Mouse (Mus musculus) heart, adult 2 months (tissue): ENCODE measurements around the gene Rad9b. TPM values are rescaled to one million over a fixed set of nuclear protein-coding genes. Genes with fewer than 3 reads are reported as not detected.

Experiments used
- DNase-seq, 2 experiments: peaks; one replicate each; pipeline ENCODE4 v3.0.0; 2021
- H3K27ac ChIP-seq: fragments of 200-600 bp; 2 replicates; pipeline ENCODE4 v1.8.1; 2022
- H3K27me3 ChIP-seq: fragments of 200-500 bp; 2 replicates; pipeline ENCODE4 v1.6.1; 2012; ENCODE audit warnings: mild to moderate bottlenecking, low read length, inconsistent platforms, mixed read lengths; ENCODE audit not compliant: control insufficient read depth, insufficient read depth
- H3K36me3 ChIP-seq: fragments of 200-500 bp; 2 replicates; pipeline ENCODE4 v1.6.1; 2012; ENCODE audit warnings: low read length, inconsistent platforms; ENCODE audit not compliant: control insufficient read depth, insufficient read depth
- H3K4me1 ChIP-seq: fragments of 200-500 bp; 2 replicates; pipeline ENCODE4 v1.6.1; 2011; ENCODE audit warnings: low read length; ENCODE audit not compliant: control insufficient read depth, insufficient read depth
- H3K4me3 ChIP-seq: fragments of 200-600 bp; 2 replicates; pipeline ENCODE4 v1.8.1; 2022
- H3K79me2 ChIP-seq: fragments of 200-500 bp; replicated peaks from 2 replicates; pipeline ENCODE4 v1.6.1; 2012; ENCODE audit warnings: mild to moderate bottlenecking, inconsistent platforms, low read length, moderate library complexity, mixed read lengths; ENCODE audit not compliant: control insufficient read depth, insufficient read depth
- H3K9ac ChIP-seq: fragments of 200-500 bp; 2 replicates; pipeline ENCODE4 v1.6.1; 2012; ENCODE audit warnings: low read depth, mild to moderate bottlenecking, control low read depth, inconsistent platforms, low read length, mixed read lengths
- CTCF ChIP-seq: fragments of 200-600 bp; IDR thresholded peaks from 2 replicates; pipeline ENCODE4 v1.8.1; 2022; ENCODE audit warnings: antibody characterized with exemption, mild to moderate bottlenecking, moderate library complexity
- EP300 ChIP-seq: fragments of 200-500 bp; IDR thresholded peaks from 2 replicates; pipeline ENCODE4 v1.6.1; 2011; ENCODE audit warnings: low read depth, low read length, control low read depth; ENCODE audit not compliant: insufficient read depth
- POLR2A ChIP-seq: fragments of 200-500 bp; IDR thresholded peaks from 2 replicates; pipeline ENCODE4 v1.6.1; 2011; ENCODE audit warnings: mild to moderate bottlenecking, low read depth, low read length, control low read depth; ENCODE audit not compliant: insufficient read depth
- WGBS: fragments of 180-500 bp; shearing (Covaris S2); methylation state at CpG from one replicate; pipeline ENCODE4 v1.1.7; 2018; 5-methylcytosine and 5-hydroxymethylcytosine counted together
- intact Hi-C: fragments of 180-260 bp; cut with DNase I; formaldehyde crosslinking; loops from one replicate; pipeline ENCODE4 v1.15.1; 2025
- polyA plus RNA-seq: library from polyadenylated mRNA; depleted of rRNA; stranded (reverse); fragments of >200 nt; gene quantifications from 2 replicates; pipeline ENCODE4 v1.2.3, GENCODE M21; 2012
- total RNA-seq, 2 experiments: library from RNA; stranded (reverse); gene quantifications; 2 replicates each; pipeline ENCODE4 v1.2.3; 2021

Rad9b gene
- total and polyA plus RNA-seq, 3 experiments: 0.50 to 2.5 (median 0.97) TPM

GRCm38 (mm10) chr5:122399871-122400270, 45.8 kb upstream of the Rad9b start:
- H3K79me2 ChIP-seq: peaks cover 3% of the 10 kb centered on the region; the same call in 1 of the 2 replicates
- H3K27ac ChIP-seq: peak overlapping the region; percentile 83
- peak in 1 of 2 experiments; percentile 28 for DNase-seq
- intact Hi-C loops: loop anchor here (2.0 to 5.0 kb wide), 4 partner anchors 23 to 332 kb away; no protein-coding TSS in a partner anchor
- 52% methylated on average over 8 of the region's 8 CpGs for WGBS
- peaks cover 28% of the 10 kb centered on the region for H3K4me1 ChIP-seq
- peaks cover 17% of the 10 kb centered on the region for H3K36me3 ChIP-seq
- H3K27me3 ChIP-seq: no peaks in the 10 kb centered on the region
- no peak overlapping the region for H3K4me3 ChIP-seq
- H3K9ac ChIP-seq: no peak overlapping the region
- TF ChIP-seq POLR2A: no peak
- no peak for TF ChIP-seq EP300
- no peak for TF ChIP-seq CTCF

- 57% methylated on average over 8 of the region's 8 CpGs for WGBS
- Histone ChIP-seq H3K4me1 (peaks cover 27% of the 10 kb centered on the region), H3K27me3 (no peaks in the 10 kb centered on the region), H3K9ac (no peak overlapping the region), H3K79me2 (peaks cover 10% of the 10 kb centered on the region; the same call in 1 of the 2 replicates), H3K27ac (peak overlapping the region; percentile 90), H3K4me3 (peak overlapping the region; percentile 7), H3K36me3 (peaks cover 17% of the 10 kb centered on the region)
- TF ChIP-seq CTCF (no peak), POLR2A (no peak), EP300 (no peak)
- intact Hi-C loops: no loop called here
- peak in 1 of 2 experiments; percentile 34 for DNase-seq
Measured at GRCm38 (mm10) chr5:122397495-122397894, 43.5 kb upstream of the Rad9b start.

GRCm38 (mm10) chr5:122396791-122397190, 42.8 kb upstream of the Rad9b start:
- Histone ChIP-seq H3K4me1 (peaks cover 22% of the 10 kb centered on the region), H3K36me3 (peaks cover 17% of the 10 kb centered on the region), H3K4me3 (peak overlapping the region; percentile 37), H3K27ac (peak overlapping the region; percentile 90), H3K9ac (peak overlapping the region; percentile 68), H3K27me3 (no peaks in the 10 kb centered on the region), H3K79me2 (peaks cover 10% of the 10 kb centered on the region; the same call in 1 of the 2 replicates)
- peak; percentile 71 to 77 for DNase-seq
- TF ChIP-seq EP300: peak; percentile 96
- TF ChIP-seq CTCF: no peak
- TF ChIP-seq POLR2A: peak; percentile 55
- WGBS: 42% methylated on average over 10 of the region's 10 CpGs
- intact Hi-C loops: no loop called here

DNA sequence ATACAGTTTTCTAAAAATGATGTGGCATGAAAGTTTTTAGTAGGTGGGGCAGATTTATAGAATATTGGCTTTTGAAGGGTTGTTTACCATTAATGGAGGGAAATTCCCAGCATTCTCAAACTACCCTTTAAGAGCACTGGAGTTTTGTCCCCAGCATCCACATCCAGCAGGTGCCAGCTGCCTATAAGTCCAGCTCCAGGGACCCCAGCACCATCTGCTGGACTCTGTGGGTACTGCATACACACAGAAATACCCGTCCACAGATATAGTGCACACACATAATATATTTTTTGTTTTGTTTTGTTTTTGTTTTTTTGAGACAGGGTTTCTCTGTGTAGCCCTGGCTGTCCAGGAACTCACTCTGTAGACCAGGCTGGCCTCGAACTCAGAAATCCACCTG, 39.9 kb upstream of the Rad9b start:
- DNase-seq: peak; percentile 67 to 78
- no peak overlapping the region for H3K4me3 ChIP-seq
- TF ChIP-seq CTCF: peak; percentile 85
- 0 out of 2 replicates have a peak, but pooled peaks have one; percentile 19 for TF ChIP-seq EP300
- TF ChIP-seq POLR2A: no peak
- WGBS: 55% methylated on average over 2 of the region's 2 CpGs
- H3K9ac ChIP-seq: no peak overlapping the region
- peaks cover 11% of the 10 kb centered on the region for H3K36me3 ChIP-seq
- H3K27me3 ChIP-seq: no peaks in the 10 kb centered on the region
- H3K79me2 ChIP-seq: peaks cover 10% of the 10 kb centered on the region; the same call in 1 of the 2 replicates
- H3K4me1 ChIP-seq: peaks cover 11% of the 10 kb centered on the region
- intact Hi-C loops: loop anchor here (5.0 kb wide), 1 partner anchor 127 kb away; no protein-coding TSS in a partner anchor
- H3K27ac ChIP-seq: no peak overlapping the region

GRCm38 (mm10) chr5:122392227-122393004, 38.4 kb upstream of the Rad9b start:
- H3K4me1 ChIP-seq: peaks cover 8% of the 10 kb centered on the region

GRCm38 (mm10) chr5:122391786-122392180, 37.8 kb upstream of the Rad9b start, which contains the start of gene Arpc3:
Gene Arpc3 (plus strand): TSS chr5:122391878.
- Histone ChIP-seq H3K4me3 (peak within 1 kb of the TSS; percentile 99), H3K4me1 (peaks cover 7% of the 10 kb centered on the region), H3K9ac (peak within 1 kb of the TSS; percentile 88), H3K27me3 (no peaks in the 10 kb centered on the region), H3K27ac (peak within 1 kb of the TSS; percentile 98), H3K36me3 (peaks cover 2% of the 10 kb centered on the region; the same call in 1 of the 2 replicates), H3K79me2 (peaks cover 10% of the 10 kb centered on the region; the same call in 1 of the 2 replicates)
- WGBS: under 1% methylated on average over 39 of the region's 39 CpGs
- TF ChIP-seq EP300 (peak; percentile 96), POLR2A (peak; percentile 88), CTCF (peak; percentile 97)
- DNase-seq: peak; percentile 92 to 94
- intact Hi-C loops: loop anchor here (5.0 kb wide), 1 partner anchor 124 kb away; no protein-coding TSS in a partner anchor

More at GRCm38 (mm10) chr5:122392227-122393004, 38.4 kb upstream of the Rad9b start:
- Histone ChIP-seq H3K36me3 (peaks cover 6% of the 10 kb centered on the region), H3K27me3 (no peaks in the 10 kb centered on the region), H3K27ac (peak overlapping the region; percentile 98), H3K79me2 (peaks cover 10% of the 10 kb centered on the region; the same call in 1 of the 2 replicates), H3K4me3 (peak overlapping the region; percentile 99), H3K9ac (peak overlapping the region; percentile 88)
- peak; percentile 41 to 55 for DNase-seq
- WGBS: 3% methylated on average over 19 of the region's 19 CpGs
- intact Hi-C loops: loop anchor here (5.0 kb wide), 1 partner anchor 125 kb away; no protein-coding TSS in a partner anchor
- TF ChIP-seq POLR2A (no peak), CTCF (no peak), EP300 (no peak)
